In genomic region chr4:136163448-136163847, GRCm38 (mm10) we compare ENCODE assay signal across 8 mouse cellular contexts. TPM values are rescaled to one million over a fixed set of nuclear protein-coding genes. Genes with fewer than 3 reads are reported as not detected.
DNase-seq lines count a peak whose midpoint lies in the region; ATAC-seq lines count a peak whose summit lies in the region.

No protein-coding gene starts in this region.

- H3K4me3 ChIP-seq in hindbrain, embryonic 15.5 days, result no peak overlapping the region

- H3K9ac ChIP-seq in hindbrain, embryonic 15.5 days, result no peak overlapping the region

- under 1% methylated on average over 11 of the region's 11 CpGs for WGBS in hindbrain, embryonic 15.5 days

- H3K4me2 ChIP-seq in hindbrain, embryonic 15.5 days, result peak overlapping the region; percentile 26

- H3K27me3 ChIP-seq in hindbrain, embryonic 15.5 days, result no peaks in the 10 kb centered on the region

- H3K27ac ChIP-seq in hindbrain, embryonic 15.5 days (replicated peaks), result no peak overlapping the region

- peak; percentile 92 for DNase-seq in NIH3T3 (ENCODE audit: low read depth)
- DNase-seq in cerebellum, postnatal 36 days, result peak; percentile 83 to 84
- peak; percentile 86 for DNase-seq in gastrocnemius, adult 18-20 months (ENCODE audit: low spot score)
- DNase-seq in left cerebral cortex, adult 11 months (ENCODE audit: low spot score), result peak; percentile 64
- peak; percentile 88 to 93 for DNase-seq in lung, postnatal 4 days
- peak; percentile 76 for DNase-seq in right cerebral cortex, adult 18-20 months
- peak; percentile 76 for DNase-seq in urinary bladder, adult 2 months (ENCODE audit: low spot score)

- peaks cover 12% of the 10 kb centered on the region for H3K4me1 ChIP-seq in hindbrain, embryonic 15.5 days (replicated peaks)

- peak; percentile 49; the same call in 1 of the 2 replicates for ATAC-seq in hindbrain, embryonic 15.5 days (ENCODE audit: low FRiP score, low read depth)

- H3K9me3 ChIP-seq in hindbrain, embryonic 15.5 days, result no peaks in the 10 kb centered on the region

- H3K36me3 ChIP-seq in hindbrain, embryonic 15.5 days, result no peaks in the 10 kb centered on the region

RNA-seq across cellular contexts. Expression of gene E2f2, which starts 8.7 kb away (rescaled TPM):
- total RNA-seq in gastrocnemius, adult 18-20 months (2021), result under 1 TPM; 0.73 to 0.76 TPM
- 2.8 and 3.6 TPM in 2 replicates for polyA plus RNA-seq in hindbrain, embryonic 15.5 days (2015; fragmentation: Nextera tagmentation; extraction: Ambion mirVana)
- polyA plus RNA-seq in urinary bladder, adult 2 months (2012; rRNA removed), result 0.50 TPM in 2 replicates

RNA-seq across cellular contexts. Expression of gene Id3, which starts 20.2 kb away (rescaled TPM):
- total RNA-seq in gastrocnemius, adult 18-20 months (2021), result 10 to 100 TPM; 13.7 to 24.1 TPM
- 208 TPM in 2 replicates for polyA plus RNA-seq in hindbrain, embryonic 15.5 days (2015; fragmentation: Nextera tagmentation; extraction: Ambion mirVana)
- polyA plus RNA-seq in urinary bladder, adult 2 months (2012; rRNA removed), result 272 and 386 TPM in 2 replicates

RNA-seq across cellular contexts. Expression of gene Asap3, which starts 42.7 kb away (rescaled TPM):
- total RNA-seq in gastrocnemius, adult 18-20 months (2021), result 1 to 10 TPM; 1.4 to 1.5 TPM
- polyA plus RNA-seq in hindbrain, embryonic 15.5 days (2015; fragmentation: Nextera tagmentation; extraction: Ambion mirVana), result 5.8 and 6.5 TPM in 2 replicates
- 11.7 and 11.8 TPM in 2 replicates for polyA plus RNA-seq in urinary bladder, adult 2 months (2012; rRNA removed)
